Mouse (Mus musculus) monocyte, adult 5-6 weeks (primary cell): ENCODE data around the gene Smok2b. TPM values are rescaled to one million over a fixed set of nuclear protein-coding genes. Genes with fewer than 3 reads are reported as not detected.
"Not testable (repeated sequence)": the region's sequence is repeated elsewhere in the genome, so short reads cannot be mapped to it uniquely, and the experiment has no call there.

ENCODE experiments used
- ATAC-seq: fragments of 153-309, 156-312 bp; replicated peaks from 2 replicates; pipeline ENCODE4 v1.8.0; 2017; ENCODE audit warnings: mild to moderate bottlenecking; ENCODE audit not compliant: low TSS enrichment, insufficient number of reproducible peaks, severe bottlenecking, poor library complexity, low FRiP score
- total RNA-seq: library from RNA; stranded (forward); fragments of 200-1000, 200-491, 200-594 nt; gene quantifications from 3 replicates; pipeline ENCODE4 v1.2.3, GENCODE M21; 2017

Gene Smok2b
- total RNA-seq, result not detected in 3 replicates

DNA sequence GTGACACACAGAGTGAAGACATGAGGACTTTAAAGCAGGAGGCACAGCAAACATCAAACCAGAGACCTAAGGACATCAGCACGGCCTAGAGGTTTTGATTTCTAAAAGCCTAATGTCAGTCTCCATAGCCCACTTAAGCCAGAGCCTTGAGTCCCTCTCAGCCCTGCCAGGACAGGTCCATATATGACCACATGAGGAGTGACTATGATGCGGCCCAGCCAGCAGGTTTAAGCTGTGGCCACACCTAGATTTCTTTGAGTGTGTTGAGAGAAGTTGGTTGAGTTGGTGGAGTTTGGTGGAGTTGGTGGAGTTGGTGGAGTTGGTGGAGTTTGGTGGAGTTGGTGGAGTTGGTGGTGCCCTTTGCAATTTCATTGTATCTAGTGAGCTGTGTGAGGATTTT lies at the start of gene Smok2b:
TSS of gene Smok2b (plus strand) at position 301 of the 400 bp plus-strand sequence.
- ATAC-seq, result not testable (repeated sequence)

DNA sequence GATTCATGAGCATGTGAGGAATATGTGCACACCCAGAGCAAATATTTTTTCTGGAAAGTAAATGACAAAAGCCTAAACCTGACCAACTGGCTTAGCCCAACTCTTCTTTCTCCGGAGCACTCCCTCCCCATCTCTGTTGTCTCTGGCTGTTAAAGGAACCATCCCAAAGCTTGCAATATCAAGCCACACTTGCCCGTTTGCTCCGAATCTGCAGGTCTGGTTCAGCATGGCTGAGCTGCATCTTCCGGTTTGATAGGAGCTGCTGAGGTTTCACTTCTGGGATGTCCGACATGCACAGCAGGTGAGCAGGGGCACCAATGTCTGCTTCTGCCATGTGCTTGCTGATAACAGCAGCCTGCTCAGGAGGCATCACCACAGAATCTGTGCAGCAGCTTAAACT lies 49.6 kb upstream of the Smok2b start:
- ATAC-seq, result not testable (repeated sequence)

DNA sequence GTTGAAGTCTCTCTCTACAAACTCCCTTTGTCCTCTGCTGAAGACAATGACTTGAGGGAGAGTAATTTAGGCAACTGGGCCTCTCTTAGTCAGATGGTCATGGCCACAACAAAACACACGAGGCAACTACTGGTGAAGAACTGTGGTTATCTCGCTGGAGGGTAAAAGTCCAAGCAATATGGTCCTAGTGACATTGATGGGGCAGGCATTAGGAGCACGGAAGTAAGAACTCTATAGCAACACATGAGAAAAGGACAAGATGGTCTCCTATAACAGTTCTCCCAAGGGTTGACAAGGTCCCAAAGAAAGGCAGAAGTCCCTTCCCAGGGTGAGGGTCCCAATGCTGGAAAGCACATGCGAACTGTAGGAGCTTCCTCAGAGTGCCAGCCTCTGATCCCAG lies 47.3 kb upstream of the Smok2b start:
- not testable (repeated sequence) for ATAC-seq

DNA sequence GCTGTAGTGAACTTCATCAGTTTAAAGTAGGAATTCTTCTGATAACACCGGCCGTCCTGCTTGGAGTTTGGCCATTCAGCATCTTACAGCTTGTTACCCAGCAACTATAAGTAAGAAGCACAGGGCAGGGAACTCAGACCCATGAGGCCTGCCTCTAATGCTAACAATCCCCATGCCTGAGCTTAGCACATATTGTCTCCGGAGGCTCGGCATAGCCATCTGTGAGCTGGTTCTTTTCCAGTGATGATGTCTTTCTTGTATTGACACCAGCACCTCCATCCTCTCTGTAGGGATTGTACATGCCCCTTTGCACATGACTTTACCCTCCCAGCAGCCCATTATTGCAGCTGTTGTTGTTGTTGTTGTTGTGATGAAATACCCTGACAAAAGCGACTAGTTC lies 45.5 kb upstream of the Smok2b start:
- not testable (repeated sequence) for ATAC-seq

DNA sequence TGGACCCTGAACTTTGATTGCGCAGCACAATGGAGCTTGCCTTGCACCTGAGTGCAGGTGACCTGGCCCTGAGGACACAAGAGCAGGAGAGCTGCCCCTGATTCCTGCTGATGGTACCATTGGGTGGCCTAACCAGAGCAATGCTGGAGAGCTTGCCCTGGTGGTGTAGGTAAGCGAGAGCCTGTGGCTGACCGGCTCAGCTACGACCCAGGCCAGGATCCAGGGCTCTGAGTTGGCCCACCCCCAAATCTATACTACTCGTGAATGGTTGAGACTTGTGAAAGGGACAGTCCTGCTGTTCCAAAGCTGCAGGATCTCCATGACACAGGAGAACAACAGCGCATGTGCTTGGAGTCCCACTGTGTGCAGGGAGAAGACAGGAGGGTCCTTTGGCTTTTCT lies 43.5 kb upstream of the Smok2b start:
- ATAC-seq, result not testable (repeated sequence)

DNA sequence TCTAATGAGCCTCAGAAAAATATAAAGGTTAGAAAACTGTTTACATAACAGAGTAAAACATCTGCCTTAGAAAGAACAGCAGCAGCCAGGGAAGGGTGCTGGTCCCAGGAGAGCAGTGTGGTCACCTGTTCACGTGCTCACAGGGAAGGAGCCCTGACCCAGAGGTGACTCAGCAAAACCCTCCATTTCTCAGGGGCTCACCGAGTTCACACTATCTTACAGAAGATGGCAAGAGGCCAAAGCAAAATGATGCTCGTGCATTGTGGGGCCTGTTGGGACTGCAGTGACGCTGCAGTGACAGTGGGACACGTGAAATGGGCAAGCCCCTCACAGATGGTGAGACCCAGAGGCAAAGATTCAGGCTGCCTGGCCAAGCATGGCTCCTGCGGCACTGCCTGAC lies 42.4 kb upstream of the Smok2b start:
- ATAC-seq, result not testable (repeated sequence)

DNA sequence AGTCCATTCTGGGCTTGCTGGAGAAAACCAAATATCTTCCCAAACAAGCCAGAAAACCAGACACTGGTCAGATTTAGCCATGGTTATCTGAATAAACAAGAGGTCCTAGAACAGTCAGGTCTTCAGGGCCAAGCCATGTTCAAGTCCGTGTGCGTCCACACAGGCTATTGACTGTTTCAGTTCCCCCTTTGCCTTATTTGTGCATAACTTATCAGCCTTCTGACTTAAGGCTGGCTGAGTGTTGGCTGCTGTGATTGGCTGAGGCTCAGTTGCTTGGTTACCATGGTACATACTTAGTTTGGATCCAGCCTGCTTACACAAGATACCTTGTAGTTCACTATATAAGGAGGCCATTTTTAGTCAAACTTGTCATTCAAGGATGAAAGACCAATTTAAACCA lies 41.2 kb upstream of the Smok2b start:
- not testable (repeated sequence) for ATAC-seq

DNA sequence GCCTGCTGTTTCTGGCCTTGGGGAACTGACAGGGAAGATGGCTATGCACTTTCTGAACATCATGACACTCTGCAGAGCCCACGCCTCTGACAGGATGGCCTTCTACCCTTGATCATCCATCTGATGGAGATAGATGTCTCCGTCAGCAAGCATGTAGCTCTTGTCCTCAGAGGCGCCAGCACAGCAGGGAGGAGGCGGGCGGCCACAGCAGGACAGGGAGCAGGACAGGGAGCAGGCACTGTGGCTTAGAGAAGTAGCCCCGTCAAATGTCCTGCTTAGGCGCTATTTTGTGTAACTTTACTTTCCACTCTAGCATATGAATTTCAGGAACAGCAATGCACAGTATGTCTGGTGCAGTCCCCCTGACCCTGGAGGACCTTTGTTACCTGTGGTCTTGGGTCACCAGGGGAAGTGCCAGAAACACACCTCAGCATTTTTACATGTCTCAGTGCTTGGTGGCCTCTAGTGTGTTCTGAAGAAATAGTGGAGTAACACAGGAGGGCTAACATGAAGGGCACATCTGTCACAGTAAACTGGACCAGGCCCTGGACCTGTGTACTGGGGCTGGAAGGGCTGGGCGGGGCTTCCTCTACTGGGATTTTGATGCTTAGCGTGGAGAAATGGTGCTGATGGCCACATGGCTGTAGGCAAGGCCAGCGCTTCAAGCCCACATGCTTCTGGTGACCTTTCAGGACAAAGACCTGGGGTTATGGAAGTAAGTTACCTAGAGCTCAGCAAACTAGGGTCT lies 39.0 kb upstream of the Smok2b start:
- ATAC-seq, result not testable (repeated sequence)

DNA sequence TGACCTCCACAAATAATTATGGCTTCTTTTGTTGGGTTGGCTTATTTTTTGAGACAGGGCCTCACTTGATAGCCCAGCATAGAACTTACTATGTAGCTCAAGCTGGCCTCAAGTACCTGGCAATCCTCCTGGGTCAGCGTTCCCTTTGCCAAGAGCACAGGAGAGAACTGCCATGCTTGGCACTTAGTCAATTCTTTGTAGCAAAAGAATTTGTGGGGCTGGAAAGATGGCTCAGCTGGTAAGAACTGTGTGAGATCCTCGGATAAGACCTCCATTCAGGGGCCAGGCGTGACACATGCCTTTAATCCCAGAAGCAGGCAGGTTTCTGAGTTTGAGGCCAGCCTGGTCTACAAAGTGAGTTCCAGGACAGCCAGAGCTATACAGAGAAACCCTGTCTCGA lies 33.6 kb upstream of the Smok2b start:
- ATAC-seq, result not testable (repeated sequence)

DNA sequence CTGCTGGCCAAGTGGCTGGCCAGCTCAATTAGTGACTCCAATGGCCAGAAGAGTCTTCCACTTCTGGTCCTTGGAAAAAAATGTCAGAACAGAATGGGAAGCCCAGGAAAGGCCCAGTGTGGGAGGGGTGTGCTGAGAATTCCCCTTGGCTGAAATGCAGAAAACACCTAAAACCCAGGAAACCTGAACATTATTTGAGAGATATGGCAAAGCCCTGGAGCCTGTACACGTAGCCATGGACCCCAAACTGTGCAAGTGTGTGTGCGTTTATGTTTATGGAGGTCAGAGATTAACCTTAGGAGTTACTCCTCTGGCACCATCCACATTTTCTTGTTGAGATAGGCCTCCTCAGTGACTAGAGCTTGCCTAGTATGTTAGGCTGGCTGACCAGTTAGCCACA lies 31.2 kb upstream of the Smok2b start:
- not testable (repeated sequence) for ATAC-seq

DNA sequence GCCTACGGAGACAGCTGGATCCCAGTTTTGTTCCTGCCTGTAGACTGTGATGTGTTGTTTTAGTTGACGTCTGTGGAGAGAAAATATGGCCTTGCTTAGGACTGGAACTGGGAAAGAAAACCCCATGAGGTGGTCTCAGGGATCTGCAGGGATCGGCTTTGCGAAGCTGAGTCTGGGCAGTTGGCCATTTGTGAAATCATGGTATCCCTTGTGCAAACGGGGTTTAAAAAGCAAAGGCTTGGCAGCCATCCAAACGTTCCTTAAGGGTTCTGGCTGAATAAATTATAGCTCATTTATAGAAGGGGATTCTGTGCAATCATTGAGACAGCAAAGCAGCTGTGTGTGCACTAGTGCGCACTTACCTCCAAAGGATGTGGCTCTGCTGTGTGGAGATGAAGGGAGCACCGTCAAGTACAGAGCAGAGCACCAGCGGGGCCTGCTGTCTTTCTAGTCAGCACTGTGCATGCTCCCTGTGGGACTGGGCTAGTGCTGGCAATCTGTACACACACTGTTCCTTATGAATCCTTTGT lies 30.1 kb upstream of the Smok2b start:
- not testable (repeated sequence) for ATAC-seq

DNA sequence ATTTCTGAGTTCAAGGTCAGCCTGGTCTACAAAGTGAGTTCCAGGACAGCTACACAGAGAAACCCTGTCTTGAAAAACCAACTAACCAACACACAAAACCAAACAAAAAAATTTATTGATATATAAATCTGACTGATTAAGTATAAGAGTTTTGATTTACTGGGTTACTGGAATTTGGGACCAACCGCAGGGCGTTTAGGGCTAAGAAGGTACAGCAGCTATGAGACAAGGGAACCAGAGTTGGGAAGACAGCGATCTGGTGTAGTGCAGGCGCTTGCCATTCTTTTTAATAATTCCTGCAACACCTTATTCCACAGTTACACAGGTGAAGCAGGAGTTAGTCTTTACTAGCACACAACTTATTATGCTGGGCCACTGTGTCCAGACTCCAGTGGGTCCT lies 28.5 kb upstream of the Smok2b start:
- not testable (repeated sequence) for ATAC-seq

DNA sequence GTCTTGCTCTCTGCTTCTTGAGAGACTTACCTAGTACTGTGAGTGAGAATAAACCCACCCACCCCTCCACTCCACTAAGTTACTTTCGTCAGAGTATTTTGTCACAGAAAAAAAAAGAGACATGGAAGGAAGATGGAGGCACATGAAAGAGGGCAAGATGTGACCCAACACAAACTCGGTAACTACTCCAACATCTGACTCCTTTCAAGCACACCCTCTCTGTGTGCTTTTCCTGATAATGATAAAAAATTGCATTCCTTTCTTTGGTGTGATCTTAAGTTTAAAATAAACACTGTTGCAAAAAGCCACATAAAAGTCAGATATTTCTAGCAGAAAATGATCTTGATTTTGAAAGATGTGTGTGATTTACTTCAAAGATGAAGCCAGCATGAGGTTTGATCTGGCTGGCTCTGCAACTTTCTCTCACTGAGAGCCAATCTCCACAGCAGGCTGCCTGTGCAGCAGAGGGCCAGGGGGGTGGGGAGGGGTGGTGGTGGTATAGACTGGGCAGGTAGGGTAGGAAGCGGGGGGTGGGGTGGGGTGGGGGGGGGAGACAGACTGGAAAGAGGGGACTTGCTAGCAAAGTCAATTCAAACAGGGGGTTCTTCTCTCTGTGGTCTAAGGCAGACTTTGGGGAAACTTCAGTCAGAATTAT lies 27.5 kb upstream of the Smok2b start:
- ATAC-seq, result not testable (repeated sequence)

DNA sequence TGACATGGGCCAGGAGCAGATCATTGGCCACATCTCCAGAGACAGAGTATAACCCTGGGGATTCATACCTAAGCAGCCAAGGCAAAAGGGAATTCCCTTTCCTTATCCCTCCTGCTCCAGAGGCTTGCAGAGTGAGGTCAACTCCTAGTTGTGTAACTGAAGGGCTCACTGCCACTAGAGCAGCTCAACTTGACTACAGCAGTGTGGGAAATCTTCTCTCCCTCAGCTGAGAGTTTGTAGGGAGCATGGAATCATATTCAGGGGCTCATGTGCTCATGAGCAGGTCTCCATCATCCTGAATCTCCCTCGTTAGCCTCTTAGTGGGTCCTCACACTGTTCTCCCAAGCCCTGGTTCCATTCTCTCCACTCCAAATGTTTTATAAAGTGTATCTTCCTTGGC lies 24.8 kb upstream of the Smok2b start:
- not testable (repeated sequence) for ATAC-seq

DNA sequence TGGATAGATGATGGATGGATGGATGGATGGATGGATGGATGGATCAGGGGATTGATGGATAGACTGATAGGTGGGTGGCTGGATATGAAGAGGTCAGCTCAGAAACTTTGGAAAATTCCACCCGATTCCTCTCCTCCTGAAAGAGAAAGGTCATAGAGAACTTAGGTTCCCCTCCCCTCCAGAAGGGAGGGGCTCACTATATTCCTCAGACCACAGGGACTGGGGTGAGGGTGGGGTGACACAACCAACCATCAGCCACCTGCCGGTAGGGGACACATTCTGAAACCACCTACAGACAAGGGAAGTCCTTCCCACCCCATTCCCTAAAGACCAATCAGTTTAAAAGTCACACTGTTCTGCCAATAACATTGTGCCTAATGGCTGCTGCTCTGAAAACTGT lies 23.6 kb upstream of the Smok2b start:
- ATAC-seq, result no peak

DNA sequence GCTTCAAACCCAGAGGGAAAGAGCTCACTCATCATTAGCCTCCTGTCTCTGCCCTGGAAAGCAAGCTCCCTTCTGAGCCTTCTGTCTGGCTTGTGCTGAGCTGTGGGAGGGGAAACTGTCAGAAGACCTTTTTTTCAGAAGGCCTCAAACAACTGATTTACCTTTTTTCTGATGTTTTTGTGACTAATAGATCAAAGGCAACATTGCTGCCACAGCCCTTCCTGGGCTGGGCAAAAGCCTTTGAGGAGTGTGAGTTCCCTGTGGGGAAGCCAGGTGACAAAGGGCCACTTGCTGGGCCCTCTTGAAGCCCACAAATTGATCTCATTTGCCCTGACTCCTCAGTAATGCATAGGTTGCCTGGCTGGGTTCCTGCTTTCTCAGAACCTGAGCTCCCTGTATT lies 21.6 kb upstream of the Smok2b start:
- ATAC-seq, result not testable (repeated sequence)

DNA sequence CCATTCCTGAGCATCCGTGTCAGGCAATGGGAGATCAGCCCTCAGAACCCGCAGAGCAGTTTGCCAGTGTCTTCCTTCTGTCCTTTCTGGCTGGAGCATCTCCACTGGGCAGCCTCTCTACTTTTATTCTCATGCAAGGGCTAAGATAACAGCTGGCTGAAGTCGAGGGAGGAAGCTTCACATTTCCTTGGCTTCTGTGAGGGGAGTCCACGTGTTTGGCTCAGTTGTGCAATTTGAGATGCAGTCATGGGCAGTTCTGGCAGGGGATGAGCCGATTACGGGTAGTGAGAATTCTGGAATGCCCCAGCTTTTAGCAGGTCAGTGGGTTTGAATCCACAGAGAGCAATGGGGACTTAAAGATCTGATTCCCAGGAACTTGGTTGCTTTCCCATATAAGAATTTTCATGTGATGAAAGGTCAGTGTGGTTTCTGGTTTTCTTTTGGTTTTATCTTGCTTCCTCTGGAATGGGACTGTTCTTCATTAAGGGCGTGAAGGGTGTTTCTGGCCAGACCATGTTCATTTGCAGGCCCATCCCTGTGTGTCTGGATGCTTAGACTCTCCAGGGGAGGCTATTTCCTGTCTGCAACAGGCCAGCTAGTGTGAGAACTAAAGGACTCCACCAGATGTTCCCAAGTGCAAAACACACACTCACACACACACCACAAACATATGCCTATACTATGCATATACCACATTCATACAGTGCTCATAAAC lies 17.8 kb upstream of the Smok2b start:
- ATAC-seq, result no peak

DNA sequence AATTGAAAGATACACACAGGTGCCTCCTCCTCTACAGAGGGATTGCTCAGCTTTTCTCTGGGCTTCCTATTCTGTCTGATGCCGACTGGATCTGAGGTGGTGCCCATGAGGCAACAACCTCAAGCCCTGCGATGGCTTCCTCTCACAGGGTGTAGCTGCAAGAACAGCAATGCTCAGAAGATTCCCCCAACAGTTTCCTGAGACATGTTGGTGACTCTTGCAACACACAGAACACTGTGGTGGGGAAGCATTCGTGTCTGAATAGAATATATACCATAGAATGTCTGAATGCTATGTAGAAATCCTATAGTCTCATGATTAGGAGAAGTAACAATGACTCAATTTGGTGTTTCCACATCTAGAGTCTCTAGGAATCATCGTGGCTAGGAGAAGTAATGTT lies 15.9 kb upstream of the Smok2b start:
- ATAC-seq, result no peak

DNA sequence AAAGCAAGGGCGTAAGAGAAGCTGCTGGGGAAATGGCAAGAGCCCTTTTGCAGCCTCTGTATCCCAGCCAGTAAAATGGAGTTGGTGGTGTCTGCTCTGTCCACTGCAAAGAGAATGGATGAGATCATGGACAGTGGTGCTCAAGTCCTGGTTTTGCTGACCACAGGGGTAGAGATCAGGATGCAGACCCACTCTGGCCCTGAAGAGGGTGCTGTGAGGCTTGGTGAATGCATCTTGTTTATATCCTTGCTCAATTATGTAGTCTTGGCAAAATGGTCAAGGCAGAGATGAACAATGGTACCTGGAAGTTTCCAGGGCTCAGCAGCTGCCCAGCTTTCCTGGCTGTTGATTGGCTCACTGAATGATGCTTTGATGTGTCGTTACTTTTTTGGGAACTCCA lies 14.5 kb upstream of the Smok2b start:
- ATAC-seq, result no peak
